In genomic region chr3:95689171-95689915, GRCm38 (mm10) we compare ENCODE assay signal across 9 mouse cellular contexts. TPM values are rescaled to one million over a fixed set of nuclear protein-coding genes. Genes with fewer than 3 reads are reported as not detected.
A peak's percentile ranks its signal among the peaks of the same experiment; 100 is the strongest.
DNase-seq lines count a peak whose midpoint lies in the region; ATAC-seq and TF ChIP-seq lines count a peak whose summit lies in the region.
"Had no signal": no experiment of that assay in that cellular context is flagged by ENCODE, and none has a peak within 500 bp of the region (broad histone marks: within the 10 kb centered on the region; RNA-seq: fewer than 3 reads in every experiment).

No protein-coding gene starts in this region.

- peaks cover 83% of the 10 kb centered on the region for H3K4me1 ChIP-seq in heart, embryonic 10.5 days

- H3K27ac ChIP-seq in gastrocnemius, adult 2 months = peak overlapping the region; percentile 91
- H3K27ac ChIP-seq in heart, embryonic 10.5 days = peak overlapping the region; percentile 89
- H3K27ac ChIP-seq: hindbrain, embryonic 15.5 days had no signal

- WGBS in heart, embryonic 10.5 days = 18% methylated on average over 11 of the region's 11 CpGs

- no peak for TF ChIP-seq POLR2A in myocyte (IDR thresholded peaks at IDR 0.05; ENCODE audit: insufficient read length, low read depth)

- DNase-seq in gastrocnemius, adult 2 months = peak; percentile 70
- no peak for DNase-seq in gastrocnemius, postnatal 36 days
- peak; percentile 60 for DNase-seq in lung, postnatal 10 days
- DNase-seq in lung, postnatal 25 days (ENCODE audit: low spot score) = no peak
- peak; percentile 92 for DNase-seq in heart, embryonic 10.5 days (ENCODE audit: low spot score)
- DNase-seq in T-cell, adult 2 months (ENCODE audit: low spot score) = no peak

- no peaks in the 10 kb centered on the region for H3K27me3 ChIP-seq in heart, embryonic 10.5 days (ENCODE audit: insufficient read depth, poor library complexity, severe bottlenecking)
- no peaks in the 10 kb centered on the region for H3K27me3 ChIP-seq in myocyte (ENCODE audit: control insufficient read depth, insufficient read depth, insufficient read length)
- H3K27me3 ChIP-seq: hindbrain, embryonic 15.5 days had no signal

- intact Hi-C loops in gastrocnemius, adult 2 months (cut with DNase I) = no loop called here
- intact Hi-C loops in gastrocnemius, postnatal 36 days (cut with DNase I) = no loop called here

- H3K36me3 ChIP-seq in heart, embryonic 10.5 days = no peaks in the 10 kb centered on the region
- no peaks in the 10 kb centered on the region for H3K36me3 ChIP-seq in myocyte (ENCODE audit: control insufficient read depth, insufficient read depth)
- H3K36me3 ChIP-seq: hindbrain, embryonic 15.5 days had no signal

- no peak for ATAC-seq in CD4-positive, CD25-positive, alpha-beta regulatory T cell, adult 4 months

- H3K9me3 ChIP-seq in heart, embryonic 10.5 days = no peaks in the 10 kb centered on the region
- H3K9me3 ChIP-seq: hindbrain, embryonic 15.5 days had no signal

- H3ac ChIP-seq in myocyte (ENCODE audit: control insufficient read depth, insufficient read length) = no peak overlapping the region

- TF ChIP-seq CTCF in gastrocnemius, adult 2 months (IDR thresholded peaks at IDR 0.05) = peak; percentile 10; the same call in 1 of the 2 replicates

- H3K4me3 ChIP-seq in gastrocnemius, adult 2 months = peak overlapping the region; percentile 17
- H3K4me3 ChIP-seq in heart, embryonic 10.5 days = peak overlapping the region; percentile 39
- no peak overlapping the region for H3K4me3 ChIP-seq in myocyte
- H3K4me3 ChIP-seq: hindbrain, embryonic 15.5 days had no signal

- no peaks in the 10 kb centered on the region for H3K79me2 ChIP-seq in myocyte (ENCODE audit: control insufficient read depth, insufficient read depth)

- H3K4me2 ChIP-seq in myocyte (ENCODE audit: low read depth) = peak overlapping the region; percentile 97
- H3K4me2 ChIP-seq: hindbrain, embryonic 15.5 days had no signal

TF ChIP-seq in myocyte, 11 proteins besides CTCF, POLR2A, EP300 and RAD21:
- TF ChIP-seq POLR2AphosphoS2 (IDR thresholded peaks at IDR 0.05; ENCODE audit: insufficient read length, low read depth) (no peak), TCF12 (IDR thresholded peaks at IDR 0.05; ENCODE audit: insufficient read depth, poor library complexity, severe bottlenecking) (no peak), TCF3 (IDR thresholded peaks at IDR 0.05; ENCODE audit: insufficient read length, low read depth) (no peak), MYOD1 (IDR thresholded peaks at IDR 0.05; ENCODE audit: control insufficient read depth in 1 of 3, insufficient read length in 2 of 3, low read depth in 2 of 3) (no peak), SRF (IDR thresholded peaks at IDR 0.05; ENCODE audit: control insufficient read depth, insufficient read length, low read depth) (no peak), MAX (IDR thresholded peaks at IDR 0.05; ENCODE audit: low read depth) (no peak), CEBPB (IDR thresholded peaks at IDR 0.05; ENCODE audit: insufficient read depth, poor library complexity, severe bottlenecking) (no peak), MYOG (IDR thresholded peaks at IDR 0.05; ENCODE audit: control insufficient read depth in 1 of 3, insufficient read depth in 1 of 3, insufficient read length in 2 of 3, low read depth in 2 of 3) (no peak), E2F4 (IDR thresholded peaks at IDR 0.05; ENCODE audit: insufficient read depth) (no peak), REST (IDR thresholded peaks at IDR 0.05; ENCODE audit: insufficient read depth, insufficient read length) (no peak), USF1 (IDR thresholded peaks at IDR 0.05; ENCODE audit: low read depth) (no peak)

RNA-seq across cellular contexts. Expression of gene Adamtsl4, which starts 1.6 kb away (rescaled TPM):
- 10 to 100 TPM; 17.2 to 32.0 TPM for total RNA-seq in gastrocnemius, adult 2 months (2021)
- total RNA-seq in gastrocnemius, postnatal 36 days (2021) = 10 to 100 TPM; 25.7 to 41.2 TPM
- 4.2 and 5.7 TPM in 2 replicates for polyA plus RNA-seq in heart, embryonic 10.5 days (2016; fragmentation: Nextera tagmentation; extraction: Ambion mirVana)
- polyA plus RNA-seq in myocyte (2012; fragmentation: generic; extraction: Trizol) = 4.6 TPM
- polyA plus RNA-seq in CD4-positive, CD25-positive, alpha-beta regulatory T cell, adult 4 months (2017; shearing (Covaris generic)) = 1 to 10 TPM; 2.3 to 5.2 TPM

RNA-seq across cellular contexts. Expression of gene Mcl1, which starts 30.8 kb away (rescaled TPM):
- 100 to 1,000 TPM; 110 to 123 TPM for total RNA-seq in gastrocnemius, adult 2 months (2021)
- total RNA-seq in gastrocnemius, postnatal 36 days (2021) = 100 to 1,000 TPM; 109 to 130 TPM
- 37.7 and 50.2 TPM in 2 replicates for polyA plus RNA-seq in heart, embryonic 10.5 days (2016; fragmentation: Nextera tagmentation; extraction: Ambion mirVana)
- polyA plus RNA-seq in myocyte (2012; fragmentation: generic; extraction: Trizol) = 51.6 TPM
- polyA plus RNA-seq in CD4-positive, CD25-positive, alpha-beta regulatory T cell, adult 4 months (2017; shearing (Covaris generic)) = 10 to 100 TPM; 61.0 to 96.6 TPM

RNA-seq across cellular contexts. Expression of gene Ecm1, which starts 50.0 kb away (rescaled TPM):
- 10 to 100 TPM; 18.0 to 23.0 TPM for total RNA-seq in gastrocnemius, adult 2 months (2021)
- total RNA-seq in gastrocnemius, postnatal 36 days (2021) = 10 to 100 TPM; 14.3 to 28.4 TPM
- polyA plus RNA-seq in heart, embryonic 10.5 days (2016; fragmentation: Nextera tagmentation; extraction: Ambion mirVana) = 76.8 and 109 TPM in 2 replicates
- 219 TPM for polyA plus RNA-seq in myocyte (2012; fragmentation: generic; extraction: Trizol)
- polyA plus RNA-seq in CD4-positive, CD25-positive, alpha-beta regulatory T cell, adult 4 months (2017; shearing (Covaris generic)) = 100 to 1,000 TPM; 203 to 284 TPM

Comparison
In these comparisons a context has a peak if more than half of its experiments do, and no peak if none do; other contexts are left out.
1. DNase-seq: peak in gastrocnemius, adult 2 months (single experiment), lung, postnatal 10 days (single experiment) and heart, embryonic 10.5 days (single experiment); none in gastrocnemius, postnatal 36 days (0 of 2), lung, postnatal 25 days (single experiment) and T-cell, adult 2 months (single experiment).